Mouse (Mus musculus) Muller cell, postnatal 12 days (primary cell): Measurements from ENCODE around the gene Olfr351.

Source experiments
- DNase-seq: peaks from one replicate; pipeline ENCODE4 v3.0.0-alpha.2; 2015; ENCODE audit errors: inconsistent ontology term

Gene Olfr351

GRCm38 (mm10) chr2:36862560-36862959 is at the start of gene Olfr351:
TSS of gene Olfr351 (minus strand) at chr2:36862660.
- no peak for DNase-seq

GRCm38 (mm10) chr2:36905380-36905779 is 42.9 kb upstream of the Olfr351 start, which contains the start of gene Olfr354:
TSS of gene Olfr354 (plus strand) at chr2:36905680.
- DNase-seq: no peak

GRCm38 (mm10) chr2:36897114-36897513 is 34.7 kb upstream of the Olfr351 start:
- DNase-seq: no peak

- DNase-seq: no peak
Observed at GRCm38 (mm10) chr2:36892836-36893235, 30.4 kb upstream of the Olfr351 start, which contains the start of gene Olfr353. TSS of gene Olfr353 (minus strand) at chr2:36892936.

- DNase-seq: no peak
Observed at GRCm38 (mm10) chr2:36868160-36868559, 5.7 kb upstream of the Olfr351 start, which contains the start of gene Olfr352. TSS of gene Olfr352 (plus strand) at chr2:36868460.

GRCm38 (mm10) chr2:36846010-36846409 is 16.4 kb downstream of the Olfr351 start, which contains the start of gene Olfr350:
TSS of gene Olfr350 (plus strand) at chr2:36846310.
- no peak for DNase-seq

- no peak for DNase-seq
Observed at GRCm38 (mm10) chr2:36816932-36817331, 45.5 kb downstream of the Olfr351 start, which contains the start of gene Olfr3. TSS of gene Olfr3 (minus strand) at chr2:36817032.
